Mouse (Mus musculus) G1E (cell line): ENCODE measurements around the gene Cenpc1.

ENCODE experiments used
- CTCF ChIP-seq: IDR thresholded peaks from 2 replicates; pipeline ENCODE4 v1.5.1; 2012; ENCODE audit warnings: low read depth, low read length, inconsistent platforms, mixed read lengths
- GATA1 ChIP-seq: IDR thresholded peaks from 2 replicates; pipeline ENCODE4 v1.6.1; 2012; ENCODE audit warnings: borderline replicate concordance, low read length, inconsistent platforms, mixed read lengths
- POLR2AphosphoS5 ChIP-seq: IDR thresholded peaks from 2 replicates; pipeline ENCODE4 v1.6.1; 2012; ENCODE audit warnings: low read depth, low read length, inconsistent platforms; ENCODE audit not compliant: insufficient replicate concordance

GRCm38 (mm10) chr5:86094754-86095153 lies 29.4 kb upstream of the Cenpc1 start:
- no peak for TF ChIP-seq CTCF
- TF ChIP-seq POLR2AphosphoS5 = no peak
- TF ChIP-seq GATA1 = no peak
